Mouse (Mus musculus): ENCODE measurements around the gene Mef2b.

The Mef2b gene

DNA sequence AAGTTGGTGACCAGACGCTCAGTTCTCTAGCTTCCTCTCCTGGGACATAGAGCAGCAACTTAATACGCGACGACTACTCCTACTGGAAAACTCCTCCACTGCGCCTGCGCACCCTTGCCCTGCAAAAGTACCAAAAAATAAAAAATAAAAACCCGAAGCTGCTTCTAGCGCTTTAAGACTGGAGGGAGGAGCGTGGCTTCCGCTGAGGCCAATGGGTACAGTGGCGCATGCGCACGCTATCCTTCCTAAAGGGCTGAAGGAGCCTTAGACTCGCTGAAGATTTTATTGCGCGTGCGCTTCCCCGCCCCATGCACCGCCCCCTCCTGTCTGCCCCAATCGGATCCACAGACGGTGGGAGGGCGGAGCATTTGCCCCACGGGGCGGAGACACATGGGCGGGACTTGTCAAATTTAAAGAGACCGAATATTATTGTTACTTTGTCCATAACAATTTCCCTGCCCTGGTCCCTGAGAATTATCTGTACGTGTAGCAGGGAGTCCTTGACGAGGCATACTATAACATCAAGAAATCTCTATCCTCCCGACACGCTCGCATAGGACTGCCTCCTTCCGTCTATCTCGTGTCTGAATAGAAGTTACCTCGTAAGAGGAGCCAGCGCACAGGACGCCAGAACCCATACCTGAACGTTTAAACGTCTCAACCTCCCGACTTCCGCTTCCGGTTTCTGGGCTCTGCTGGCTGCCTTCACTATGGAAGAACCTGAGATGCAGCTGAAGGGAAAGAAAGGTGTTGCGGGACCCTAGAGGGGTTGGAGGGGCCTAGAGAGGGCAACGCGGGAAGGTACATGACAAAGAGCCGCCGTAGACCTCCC lies at the start of gene Mef2b, which contains the start of the genes Rfxank and Borcs8:
Gene Mef2b, plus strand, starts transcription at position 686 of the 832 bp plus-strand sequence.
Gene Rfxank, minus strand, starts transcription at position 129 of the 832 bp plus-strand sequence.
Gene Borcs8, plus strand, starts transcription at position 474 of the 832 bp plus-strand sequence.
- peak; percentile 100 for DNase-seq (ENCODE audit: low read depth, low spot score)

DNA sequence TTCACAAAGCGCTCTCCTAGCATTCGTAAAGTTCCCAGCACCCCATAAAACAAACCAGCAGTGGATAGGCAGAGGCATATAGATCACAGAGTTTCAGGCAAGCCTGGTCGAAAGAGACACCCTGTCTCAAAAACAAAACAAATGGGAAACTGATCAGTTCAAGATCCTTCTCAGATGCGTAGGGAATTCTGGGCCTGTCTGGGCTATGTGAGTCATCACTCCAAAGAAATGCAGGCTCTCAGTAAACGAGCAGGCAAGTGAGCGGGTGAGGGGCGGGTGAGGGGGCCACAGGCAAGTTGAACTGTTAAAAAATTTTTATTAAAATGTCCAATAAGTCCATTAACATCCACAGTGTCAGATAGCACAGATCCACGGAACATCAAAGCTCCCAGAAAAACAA lies 46.7 kb upstream of the Mef2b start:
- no peak for DNase-seq (ENCODE audit: low read depth, low spot score)

DNA sequence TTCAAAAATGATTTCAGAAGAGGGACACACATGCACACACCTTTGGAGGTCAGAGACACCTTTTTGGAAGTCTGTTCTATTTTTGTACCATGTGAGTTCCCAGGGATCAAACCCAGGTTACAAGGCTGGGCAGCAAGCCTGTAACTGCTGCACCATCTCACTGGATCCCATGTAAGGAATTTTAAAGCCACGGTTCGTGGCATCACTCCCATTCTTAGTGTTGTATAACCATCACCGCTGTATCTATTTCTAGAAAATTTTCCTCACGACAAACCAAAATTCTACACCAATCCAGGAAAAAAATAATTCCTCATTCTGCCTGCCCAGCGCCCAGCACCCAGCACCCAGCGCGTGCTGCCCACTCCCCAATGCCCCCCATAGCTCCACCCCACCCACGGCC lies 40.2 kb upstream of the Mef2b start:
- DNase-seq (ENCODE audit: low read depth, low spot score): no peak

DNA sequence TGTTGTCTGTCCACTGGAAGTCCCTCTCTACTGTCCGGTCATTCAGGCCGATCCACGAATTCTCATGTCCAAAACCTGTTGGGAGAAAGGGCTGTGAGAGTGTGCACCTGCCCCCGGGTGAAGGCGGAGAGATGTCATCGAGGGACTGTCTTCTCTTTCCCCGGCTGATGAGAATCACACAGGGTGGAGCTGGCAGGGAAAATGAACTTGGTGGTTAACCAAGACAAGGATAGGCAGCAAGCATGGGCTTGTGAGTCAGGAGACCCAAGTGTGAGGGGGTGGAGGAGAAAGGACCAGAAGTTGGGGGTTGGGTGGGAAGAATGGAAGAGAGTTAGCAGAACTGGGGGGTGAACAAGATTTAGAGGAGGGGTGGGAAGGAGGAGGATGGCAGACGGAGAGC lies 39.3 kb upstream of the Mef2b start:
- DNase-seq (ENCODE audit: low read depth, low spot score): no peak

DNA sequence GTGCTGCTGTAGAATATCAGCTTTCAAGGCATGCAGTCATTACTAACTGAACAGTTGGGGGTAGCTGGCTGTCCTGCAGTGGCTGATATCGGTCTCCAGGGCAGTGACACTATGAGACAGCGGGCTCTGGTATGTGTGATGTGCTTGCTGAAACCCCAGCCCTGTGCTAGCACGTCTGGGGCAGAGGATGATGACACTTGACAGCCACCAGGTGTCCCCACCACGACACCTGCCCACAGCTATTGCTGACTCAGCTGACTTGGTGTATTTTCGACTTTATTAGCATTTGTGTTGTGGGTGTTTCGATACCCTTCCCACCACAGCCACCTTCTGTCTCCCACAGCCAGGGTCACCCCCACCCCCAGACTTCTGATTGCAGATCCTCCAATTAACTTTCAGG lies 35.0 kb upstream of the Mef2b start:
- DNase-seq (ENCODE audit: low read depth, low spot score): peak; percentile 85

DNA sequence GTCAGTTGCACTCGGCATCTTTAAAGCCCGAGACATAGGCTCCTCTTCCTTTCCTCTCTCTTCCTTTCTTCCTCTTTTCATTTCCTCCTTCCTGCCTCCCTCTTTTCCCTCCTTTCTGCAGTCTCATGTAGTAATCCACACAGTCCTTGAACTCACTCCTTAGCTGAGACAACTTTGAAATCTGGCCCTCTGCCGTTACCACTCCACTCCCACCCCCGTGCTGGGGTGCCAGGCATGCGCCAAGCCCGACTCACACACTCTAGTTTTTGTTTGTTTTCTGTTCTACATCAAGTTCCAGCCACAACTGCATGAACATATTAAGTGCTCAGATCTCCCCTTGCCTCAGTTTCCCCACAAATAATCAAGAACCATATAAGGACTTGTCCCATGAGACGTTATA lies 34.6 kb upstream of the Mef2b start:
- no peak for DNase-seq (ENCODE audit: low read depth, low spot score)

DNA sequence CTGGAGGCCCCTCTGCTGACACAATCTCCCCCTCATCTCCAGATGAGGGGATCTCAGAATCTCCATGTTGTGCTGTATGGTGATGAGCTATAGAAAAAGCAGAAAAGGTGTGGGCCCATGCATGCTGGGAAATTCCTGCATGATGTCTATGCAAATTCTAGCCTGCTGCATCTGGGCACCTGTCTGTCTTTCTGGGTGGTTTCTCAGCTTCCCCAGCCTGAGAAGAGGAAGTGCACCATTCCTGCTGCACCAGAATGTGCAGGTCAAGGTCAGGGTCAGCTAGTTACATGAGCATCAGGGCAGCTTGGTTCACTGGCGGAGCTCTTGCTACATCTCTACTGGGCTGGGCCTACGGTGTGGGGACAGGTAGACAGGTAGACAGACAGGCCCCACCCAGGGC lies 29.1 kb upstream of the Mef2b start:
- DNase-seq (ENCODE audit: low read depth, low spot score): no peak

DNA sequence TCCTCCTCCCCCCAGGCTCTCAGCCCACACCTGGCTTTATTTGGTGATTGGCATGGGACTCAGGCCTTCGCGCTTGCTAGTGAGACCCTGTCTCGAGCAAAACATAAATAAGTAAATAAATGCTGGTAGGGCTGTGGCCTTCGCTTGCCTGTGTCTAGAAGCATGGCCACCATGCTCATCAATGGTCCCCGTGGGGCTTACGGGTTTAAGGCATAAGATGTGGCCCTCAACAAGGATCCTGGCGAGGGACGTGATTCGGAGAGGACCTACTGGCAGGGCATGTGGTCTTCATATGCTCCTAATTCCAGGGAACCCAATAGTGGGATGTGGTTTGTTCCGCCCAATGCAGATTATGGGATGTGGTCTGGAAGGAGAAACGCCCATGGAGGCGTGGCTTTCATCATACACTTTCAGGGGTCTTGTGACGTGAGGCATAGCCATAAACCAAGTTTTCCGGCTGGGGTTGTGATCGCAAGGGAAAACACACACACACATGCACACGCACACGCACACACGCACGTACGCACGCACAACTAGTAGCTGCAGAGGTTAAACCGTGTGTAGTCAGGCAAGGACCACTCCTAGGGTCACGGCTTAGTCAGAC lies 28.2 kb upstream of the Mef2b start:
- no peak for DNase-seq (ENCODE audit: low read depth, low spot score)

DNA sequence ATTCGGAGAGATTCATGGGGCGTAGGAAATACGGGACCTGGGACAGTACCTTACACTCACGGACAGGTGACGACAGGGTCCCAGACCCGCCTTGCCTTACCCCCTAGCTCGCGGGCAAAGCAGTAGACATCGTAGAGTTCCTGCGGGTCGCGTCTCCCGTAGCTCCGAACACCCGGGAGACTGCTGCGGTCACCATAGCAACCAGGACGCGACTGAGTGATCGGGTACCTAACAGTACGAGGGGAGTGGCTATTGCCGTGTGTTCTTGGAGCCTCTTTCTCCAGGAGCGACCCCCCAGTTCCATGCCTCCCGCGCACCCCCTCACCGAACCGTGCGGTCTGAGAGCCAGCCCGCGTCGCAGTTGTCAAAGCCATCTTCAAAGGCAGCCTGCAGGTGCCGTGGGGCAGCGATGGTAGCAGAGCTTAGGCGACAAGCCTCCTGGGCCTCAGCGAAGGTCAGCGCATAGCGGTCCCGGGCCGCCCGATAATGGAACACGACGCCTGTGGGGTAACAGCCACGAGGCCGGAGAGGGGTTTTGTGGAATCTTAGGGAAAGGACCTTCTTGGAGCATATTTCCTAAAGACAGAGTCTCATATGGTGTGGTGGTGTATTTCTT lies 27.0 kb upstream of the Mef2b start:
- peak; percentile 23 for DNase-seq (ENCODE audit: low read depth, low spot score)

DNA sequence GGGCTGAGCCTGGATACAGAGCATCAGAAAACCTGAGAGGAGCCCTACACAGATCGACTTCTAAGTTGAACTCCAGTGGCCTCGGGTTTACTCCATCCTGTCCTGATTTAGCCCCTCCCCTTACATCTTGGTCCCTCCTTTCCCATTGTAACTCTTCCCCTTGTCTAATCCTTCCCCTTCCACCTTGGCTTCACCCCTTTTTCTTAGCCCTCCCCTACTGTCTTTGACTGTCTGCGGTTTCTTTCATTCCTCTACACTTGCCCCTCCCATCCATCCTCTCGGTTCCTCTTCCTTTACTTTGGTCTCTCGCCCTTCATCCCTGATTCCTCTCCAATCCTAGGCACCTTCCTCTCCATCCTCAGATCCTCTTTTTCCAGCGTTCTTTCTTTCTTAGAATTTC lies 25.0 kb upstream of the Mef2b start:
- DNase-seq (ENCODE audit: low read depth, low spot score): no peak

DNA sequence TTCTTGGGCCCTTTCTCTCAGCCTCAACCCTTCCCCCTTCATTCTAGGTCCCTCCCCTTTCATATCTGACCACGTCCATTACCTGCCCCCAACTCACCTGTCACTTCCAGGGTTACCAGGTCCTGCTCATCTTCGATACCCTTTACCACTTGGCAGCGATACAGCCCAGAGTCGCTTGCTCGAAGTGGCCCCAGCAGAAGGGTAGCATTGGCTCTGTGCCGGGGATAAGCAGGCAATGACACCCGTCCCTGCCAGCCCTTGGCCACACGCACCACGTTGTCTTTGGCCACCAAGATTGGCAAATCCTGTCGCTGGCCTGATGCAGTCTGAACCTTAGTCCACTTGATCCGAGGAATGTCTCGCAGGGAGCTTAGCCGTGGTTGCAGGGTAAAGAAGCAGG lies 24.6 kb upstream of the Mef2b start:
- no peak for DNase-seq (ENCODE audit: low read depth, low spot score)

DNA sequence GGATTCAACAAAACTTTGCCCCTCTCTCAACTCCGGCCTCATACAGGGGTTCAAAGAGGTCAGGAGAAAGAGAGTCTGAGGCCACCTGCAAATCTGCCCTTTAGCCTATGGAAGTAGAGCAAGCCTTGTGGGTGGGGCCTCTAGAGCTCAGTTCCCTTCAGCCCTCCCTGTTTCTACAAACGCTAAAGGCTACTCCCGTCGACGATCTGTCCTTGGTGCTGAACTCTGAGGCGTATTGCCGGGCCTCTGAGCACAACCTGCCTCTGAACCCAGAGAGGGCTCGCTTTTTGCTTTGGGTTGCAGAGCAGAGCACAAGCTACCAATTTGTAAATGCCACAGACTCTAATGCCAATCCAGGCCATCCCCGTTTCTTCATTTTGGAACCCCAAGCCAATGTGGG lies 21.9 kb upstream of the Mef2b start:
- peak; percentile 39 for DNase-seq (ENCODE audit: low read depth, low spot score)

DNA sequence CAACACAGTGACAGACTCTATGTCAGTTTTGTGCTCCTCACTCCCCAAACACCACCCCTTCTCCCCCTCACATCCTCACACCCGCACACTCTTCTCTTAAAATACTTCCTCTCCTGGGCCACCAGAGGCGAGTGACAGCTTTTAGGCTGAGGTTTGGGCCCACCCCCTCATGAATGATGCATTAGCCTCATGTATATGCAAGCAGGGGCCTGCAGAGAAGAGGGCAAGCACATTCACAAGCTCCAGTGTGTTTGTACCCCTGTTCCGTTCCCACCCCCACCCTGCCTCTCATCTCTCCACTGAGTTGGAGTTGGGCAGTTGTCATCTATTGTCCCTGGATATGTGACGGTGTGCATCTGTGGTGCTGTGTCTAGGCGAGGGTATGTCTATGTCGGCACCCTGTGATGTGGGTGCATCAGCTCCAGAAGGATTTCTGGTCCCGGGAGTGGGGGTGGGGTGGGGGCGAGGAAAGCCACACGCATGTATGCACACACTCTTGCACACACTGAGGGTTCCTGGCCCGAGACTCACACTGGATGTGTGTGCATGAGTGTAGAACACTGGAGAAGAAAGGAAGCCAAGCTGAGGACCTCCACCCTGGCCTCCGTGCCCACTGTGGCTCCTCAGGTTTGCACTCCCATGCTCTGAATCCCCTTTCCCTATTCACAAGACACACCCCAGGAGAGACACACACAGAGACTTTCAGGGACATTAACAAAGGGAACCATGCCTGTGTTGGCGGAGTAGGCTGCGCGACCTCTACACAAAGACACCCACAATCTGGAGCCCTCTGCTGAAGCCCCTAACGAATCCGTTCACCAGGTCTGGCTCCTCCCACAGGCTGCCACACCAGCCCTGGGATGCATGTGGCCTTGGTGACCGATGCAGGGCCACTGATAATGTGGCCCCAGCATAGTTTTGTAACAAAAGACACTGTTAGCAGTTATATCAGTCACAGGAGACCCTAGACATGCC lies 20.5 kb upstream of the Mef2b start:
- DNase-seq (ENCODE audit: low read depth, low spot score): no peak

DNA sequence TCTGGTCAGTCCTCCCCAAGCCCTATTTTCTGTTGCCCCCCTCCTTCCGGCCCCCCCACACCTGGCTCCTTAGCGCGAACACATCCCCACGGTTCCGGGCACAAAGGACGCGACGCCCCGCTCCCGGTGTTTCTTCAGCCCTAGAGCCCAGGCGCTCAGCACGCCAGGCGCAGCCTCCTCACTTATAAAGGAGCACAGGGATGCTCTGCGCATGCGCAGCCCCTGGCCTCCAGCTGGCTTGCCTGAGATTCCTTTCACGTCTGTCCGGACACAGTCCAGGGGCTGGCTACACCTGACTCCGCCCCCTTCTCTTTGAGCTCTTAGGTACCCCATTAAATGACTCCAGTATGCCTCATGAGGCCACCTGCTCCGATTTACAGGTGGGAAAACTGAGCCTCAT lies 18.8 kb upstream of the Mef2b start, which contains the start of gene Ncan:
Gene Ncan, minus strand, starts transcription at position 207 of the 400 bp plus-strand sequence.
- peak; percentile 58 for DNase-seq (ENCODE audit: low read depth, low spot score)

DNA sequence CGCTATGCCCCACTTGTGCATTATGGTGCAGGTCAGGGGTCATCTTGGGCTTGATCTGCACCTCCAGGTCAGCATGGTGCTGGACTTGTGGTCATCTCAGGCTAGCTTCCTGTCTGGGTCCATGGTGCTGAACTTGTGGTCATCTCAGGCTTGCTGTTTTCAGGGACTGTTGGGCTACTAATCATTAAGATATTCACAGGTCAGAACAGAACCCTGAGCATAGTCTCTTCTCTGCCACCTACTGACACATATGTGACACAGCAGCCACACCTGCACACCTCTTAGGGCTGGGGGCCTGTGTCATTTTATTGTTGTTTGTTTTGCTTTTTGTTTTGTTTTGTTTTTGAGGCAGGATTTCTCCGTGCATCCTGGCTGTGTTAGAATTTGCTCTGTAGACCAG lies 16.6 kb upstream of the Mef2b start:
- DNase-seq (ENCODE audit: low read depth, low spot score): peak; percentile 54

DNA sequence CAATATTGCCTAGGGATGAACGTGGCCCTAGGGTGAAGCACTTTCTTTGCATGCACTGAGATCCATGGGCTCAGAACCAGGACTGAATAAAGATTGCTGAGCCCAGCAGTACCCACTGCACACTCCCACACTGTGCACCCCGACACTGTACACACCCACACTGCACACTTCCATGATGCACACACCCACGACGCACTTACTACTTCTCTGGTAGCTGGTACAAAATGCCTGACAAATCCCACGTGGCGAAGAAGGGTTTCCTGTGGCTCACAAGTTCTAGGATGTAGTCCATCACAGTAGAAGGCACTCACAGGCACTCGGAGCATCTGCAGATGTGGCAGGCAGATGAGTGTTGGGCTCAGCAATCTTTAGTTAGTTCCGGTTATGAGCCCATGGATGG lies 14.5 kb upstream of the Mef2b start:
- DNase-seq (ENCODE audit: low read depth, low spot score): no peak

DNA sequence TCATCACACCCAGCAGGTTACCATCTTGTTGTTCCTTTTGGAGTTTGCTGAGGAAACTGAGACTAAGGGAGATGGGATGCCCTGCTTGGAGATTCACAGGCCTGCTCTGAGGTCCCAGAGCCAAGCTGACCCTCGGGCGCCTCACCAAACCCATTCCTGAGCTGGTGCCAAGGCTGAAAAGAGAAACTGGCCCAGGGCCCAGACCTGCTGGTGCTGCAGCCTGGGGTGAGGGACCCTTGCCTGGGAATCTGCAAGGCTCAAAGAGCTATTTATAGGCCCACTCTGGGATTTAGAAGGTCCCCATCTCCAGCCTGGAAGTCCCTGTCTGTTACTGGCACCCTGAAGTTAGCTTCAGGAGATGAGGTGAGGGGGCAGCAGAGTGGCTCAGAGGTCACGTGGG lies 11.1 kb upstream of the Mef2b start:
- no peak for DNase-seq (ENCODE audit: low read depth, low spot score)

DNA sequence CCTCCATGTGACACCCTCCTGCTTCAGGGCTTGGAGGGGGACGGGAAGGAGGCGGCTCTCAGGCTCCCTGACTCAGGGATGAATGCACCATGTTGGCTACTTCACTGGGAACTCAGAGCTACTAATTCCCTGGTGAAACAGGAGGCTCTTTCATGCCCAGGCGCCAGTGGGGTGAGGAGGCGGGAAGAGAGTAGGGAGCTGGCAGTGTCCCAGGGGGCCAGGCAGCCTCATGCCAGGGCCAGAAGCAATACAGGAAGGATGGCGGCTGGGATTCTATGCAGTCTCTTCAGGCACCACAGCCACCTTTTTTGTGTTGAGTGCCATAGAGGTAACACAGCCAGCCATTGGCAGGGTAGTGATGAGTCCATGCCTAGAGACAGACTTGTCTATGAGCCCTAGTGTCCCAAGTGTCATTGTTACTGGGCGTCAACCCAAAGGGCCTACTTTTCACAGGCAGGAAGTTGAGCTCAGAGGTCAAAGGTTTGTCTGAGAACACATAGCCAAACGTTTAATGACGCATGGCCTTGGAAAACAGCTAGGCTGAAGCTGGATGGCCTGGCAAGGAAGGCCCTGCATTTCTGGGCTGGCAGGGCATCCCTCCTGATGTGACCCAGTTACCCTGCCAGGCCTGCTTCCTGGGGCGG lies 10.1 kb upstream of the Mef2b start:
- DNase-seq (ENCODE audit: low read depth, low spot score): no peak

DNA sequence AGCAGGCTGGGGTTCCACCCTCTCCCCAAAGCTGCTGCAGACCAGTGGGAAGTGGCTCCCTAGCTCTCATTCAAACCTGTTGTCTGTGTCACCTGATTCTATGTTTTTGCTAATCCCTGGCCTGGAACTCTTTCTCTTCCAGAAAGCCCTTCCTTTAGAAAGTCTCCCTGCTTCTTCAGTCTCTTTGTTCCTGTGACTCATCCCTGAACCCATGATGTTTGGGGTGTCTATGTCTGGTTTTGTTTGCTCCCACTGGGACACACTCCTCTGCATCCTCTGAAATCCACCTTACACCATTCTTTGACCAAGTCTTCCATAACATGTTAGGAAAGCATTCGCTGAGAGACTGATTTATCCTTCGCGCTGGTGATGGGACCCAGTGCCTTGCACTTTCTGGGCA lies 9.4 kb upstream of the Mef2b start:
- no peak for DNase-seq (ENCODE audit: low read depth, low spot score)

DNA sequence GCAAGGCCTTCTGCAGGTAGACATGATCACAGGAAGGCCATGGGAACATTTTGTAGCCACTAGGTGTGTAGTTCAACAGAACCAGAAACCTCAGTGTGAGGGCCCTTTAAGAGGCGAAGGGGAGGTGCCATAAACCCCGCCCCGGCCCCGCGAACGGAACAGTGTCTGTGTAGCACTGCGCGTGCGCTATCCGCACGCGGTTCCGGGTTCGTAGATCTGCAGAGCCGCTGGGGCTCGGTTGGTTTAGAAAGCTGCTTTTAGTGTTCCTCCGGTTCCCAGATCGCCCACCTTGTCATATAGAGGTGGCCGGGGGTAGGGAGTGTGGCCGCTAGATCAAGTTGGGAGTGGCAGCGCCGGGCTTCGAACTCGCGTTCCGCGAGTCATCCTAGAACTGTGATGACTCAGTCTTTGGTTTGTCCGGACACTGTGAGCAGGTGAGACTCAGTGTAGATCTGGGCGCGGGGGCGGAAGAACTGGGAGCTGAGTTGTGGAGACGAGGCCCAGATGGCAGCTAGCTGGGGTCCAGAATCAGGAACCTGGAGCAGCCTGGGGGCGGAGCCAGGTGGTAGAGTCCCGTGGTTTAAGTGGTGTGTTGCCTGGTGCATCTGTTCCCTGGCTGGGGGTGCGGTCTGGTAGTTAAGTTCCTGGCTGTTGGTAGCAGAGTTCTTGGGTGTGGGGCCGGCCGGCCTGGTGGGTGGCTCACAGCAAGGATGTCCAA lies 8.2 kb upstream of the Mef2b start, which contains the start of gene Nr2c2ap:
Gene Nr2c2ap, plus strand, starts transcription at position 168 of the 718 bp plus-strand sequence.
- peak; percentile 95 for DNase-seq (ENCODE audit: low read depth, low spot score)

Data from CD4-positive, CD25-positive, alpha-beta regulatory T cell, adult 2 months (primary cell).